Mouse (Mus musculus) C2C12 (cell line): ENCODE data around the gene Hoxa4. TPM values are rescaled to one million over a fixed set of nuclear protein-coding genes. Genes with fewer than 3 reads are reported as not detected.

Experiments
- H3K27me3 ChIP-seq: one replicate; pipeline ENCODE4 v1.6.1; 2011; ENCODE audit not compliant: control insufficient read depth, insufficient read depth, insufficient read length
- H3K36me3 ChIP-seq: one replicate; pipeline ENCODE4 v1.6.1; 2011; ENCODE audit not compliant: control insufficient read depth, insufficient read depth
- H3K4me3 ChIP-seq: one replicate; pipeline ENCODE4 v1.5.1; 2011; ENCODE audit warnings: mild to moderate bottlenecking, control low read depth; ENCODE audit not compliant: poor library complexity, insufficient read depth, severe bottlenecking
- H3K79me2 ChIP-seq: one replicate; pipeline ENCODE4 v1.6.1; 2011; ENCODE audit not compliant: control insufficient read depth, insufficient read depth
- H3K79me3 ChIP-seq: one replicate; pipeline ENCODE4 v1.6.1; 2011; ENCODE audit warnings: low read depth, control low read depth
- H3ac ChIP-seq: one replicate; pipeline ENCODE3; 2011; ENCODE audit warnings: low read depth; ENCODE audit not compliant: control insufficient read depth, insufficient read length
- CEBPB ChIP-seq: IDR thresholded peaks from one replicate; pipeline ENCODE4 v1.6.1; 2011; ENCODE audit warnings: low read depth, mild to moderate bottlenecking, control low read depth, moderate library complexity
- CTCF ChIP-seq: IDR thresholded peaks from one replicate; pipeline ENCODE4 v1.5.1; 2011; ENCODE audit not compliant: control insufficient read depth, insufficient read depth, insufficient read length
- FOSL1 ChIP-seq: IDR thresholded peaks from one replicate; pipeline ENCODE4 v1.8.0; 2011; ENCODE audit warnings: mild to moderate bottlenecking, low read length; ENCODE audit not compliant: poor library complexity, insufficient read depth, severe bottlenecking
- MAX ChIP-seq: IDR thresholded peaks from one replicate; pipeline ENCODE4 v1.6.1; 2011; ENCODE audit warnings: mild to moderate bottlenecking, control low read depth
- MYOD1 ChIP-seq: IDR thresholded peaks from one replicate; pipeline ENCODE4 v1.6.1; 2011; ENCODE audit warnings: low read depth; ENCODE audit not compliant: control insufficient read depth, insufficient read length
- MYOG ChIP-seq: IDR thresholded peaks from one replicate; pipeline ENCODE4 v1.6.1; 2011; ENCODE audit not compliant: control insufficient read depth, insufficient read length; ENCODE audit errors: extremely low read depth
- USF1 ChIP-seq: IDR thresholded peaks from one replicate; pipeline ENCODE4 v1.6.1; 2011; ENCODE audit warnings: low read depth, mild to moderate bottlenecking, control low read depth, moderate library complexity
- polyA plus RNA-seq: library from polyadenylated mRNA; unstranded; fragments of >200 nt; fragmentation: generic; extraction: Trizol; gene quantifications from one replicate; pipeline ENCODE4 v1.2.1, GENCODE M21; 2012; ENCODE audit warnings: missing spikeins

The Hoxa4 gene
- polyA plus RNA-seq, 1 experiment = 0.74 TPM

DNA sequence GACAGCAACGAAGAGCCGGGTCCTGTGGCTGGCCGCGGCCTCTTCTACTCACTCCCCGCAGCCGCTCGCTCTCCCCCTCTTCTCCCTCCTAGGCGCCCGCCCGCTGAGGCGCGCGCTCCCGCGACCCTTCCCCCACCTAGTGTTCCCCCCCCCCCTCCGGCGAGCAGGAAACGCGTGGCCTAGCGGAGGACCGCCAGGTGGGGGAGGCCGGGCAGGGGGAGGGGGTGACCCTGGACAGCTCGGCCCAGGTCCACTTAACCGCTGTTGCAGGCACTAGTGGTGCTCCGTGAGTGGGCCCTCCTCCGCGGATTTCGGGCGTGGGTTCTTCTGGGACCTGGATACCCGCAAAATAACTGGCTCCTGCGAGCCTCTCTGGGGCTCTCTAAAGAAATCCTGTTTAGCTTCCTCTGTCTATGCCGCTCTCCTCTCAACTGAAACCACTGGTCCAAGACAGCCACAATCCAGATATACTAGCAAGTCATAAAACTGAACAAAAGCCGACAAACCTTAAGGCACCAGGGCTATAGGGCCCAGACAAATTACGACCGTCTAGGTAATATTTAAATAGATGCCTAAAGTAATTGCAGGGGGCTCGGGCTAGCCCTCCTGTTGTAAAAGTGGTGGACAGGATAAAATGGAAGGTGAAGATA, 39.1 kb upstream of the Hoxa4 start, which contains the start of gene Hoxa9:
Gene Hoxa9 (minus strand): TSS at position 574 of the 650 bp plus-strand sequence.
- no peaks in the 10 kb centered on the region for H3K27me3 ChIP-seq
- peak within 1 kb of the TSS; percentile 78 for H3ac ChIP-seq
- peak within 1 kb of the TSS; percentile 45 for H3K4me3 ChIP-seq
- peaks cover 100% of the 10 kb centered on the region for H3K79me2 ChIP-seq
- TF ChIP-seq USF1 (no peak), CTCF (no peak), FOSL1 (no peak), MYOD1 (no peak), CEBPB (no peak), MAX (no peak)
- H3K79me3 ChIP-seq = peaks cover 85% of the 10 kb centered on the region
- H3K36me3 ChIP-seq = no peaks in the 10 kb centered on the region

DNA sequence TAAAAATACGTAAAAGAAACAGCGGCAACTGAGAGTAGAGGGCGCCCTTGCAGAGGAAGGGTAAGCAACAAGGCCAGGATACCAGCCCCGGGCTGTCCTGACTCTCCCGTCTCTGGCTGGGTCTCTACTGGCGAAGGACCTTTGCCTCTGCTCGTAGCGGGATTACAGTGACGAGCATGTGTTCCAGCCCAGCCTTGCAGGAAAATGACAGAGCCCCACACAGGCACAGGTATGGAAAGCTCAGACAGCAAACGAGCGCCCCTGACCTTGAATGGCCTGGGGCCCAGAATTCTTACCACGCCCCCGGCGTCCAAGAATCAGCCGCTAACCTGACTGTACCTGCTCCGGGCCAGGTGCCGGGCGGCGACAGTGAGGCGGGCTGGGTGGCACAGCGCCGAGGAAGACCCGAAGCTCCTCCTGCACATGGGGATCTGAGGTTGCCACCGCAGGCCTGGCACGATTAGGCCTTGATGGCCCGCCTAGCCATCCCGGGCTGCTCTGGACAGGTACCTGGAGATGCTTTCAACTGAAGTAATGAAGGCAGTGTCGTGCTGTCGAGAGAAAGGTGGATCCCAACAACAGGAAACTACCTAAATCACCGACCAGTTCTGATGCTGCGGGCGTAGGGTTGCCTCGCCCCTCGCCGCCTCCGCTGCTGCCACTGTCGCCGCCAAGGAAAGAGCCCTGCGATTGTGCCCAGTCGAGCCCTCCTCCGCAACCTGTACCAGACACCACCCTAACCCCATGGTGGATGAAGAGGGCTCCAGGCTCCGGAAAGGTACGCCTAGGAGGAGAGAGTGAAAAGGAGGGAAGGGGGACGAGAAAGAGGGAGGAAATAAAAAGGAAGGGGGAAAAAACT, 38.2 kb upstream of the Hoxa4 start:
- Histone ChIP-seq H3K36me3 (no peaks in the 10 kb centered on the region), H3K79me2 (peaks cover 100% of the 10 kb centered on the region), H3K79me3 (peaks cover 83% of the 10 kb centered on the region), H3K27me3 (no peaks in the 10 kb centered on the region), H3K4me3 (peak overlapping the region; percentile 36), H3ac (peak overlapping the region; percentile 64)
- TF ChIP-seq MYOD1 = no peak
- no peak for TF ChIP-seq MYOG
- no peak for TF ChIP-seq CTCF
- TF ChIP-seq FOSL1 = no peak
- no peak for TF ChIP-seq USF1
- TF ChIP-seq MAX = no peak

DNA sequence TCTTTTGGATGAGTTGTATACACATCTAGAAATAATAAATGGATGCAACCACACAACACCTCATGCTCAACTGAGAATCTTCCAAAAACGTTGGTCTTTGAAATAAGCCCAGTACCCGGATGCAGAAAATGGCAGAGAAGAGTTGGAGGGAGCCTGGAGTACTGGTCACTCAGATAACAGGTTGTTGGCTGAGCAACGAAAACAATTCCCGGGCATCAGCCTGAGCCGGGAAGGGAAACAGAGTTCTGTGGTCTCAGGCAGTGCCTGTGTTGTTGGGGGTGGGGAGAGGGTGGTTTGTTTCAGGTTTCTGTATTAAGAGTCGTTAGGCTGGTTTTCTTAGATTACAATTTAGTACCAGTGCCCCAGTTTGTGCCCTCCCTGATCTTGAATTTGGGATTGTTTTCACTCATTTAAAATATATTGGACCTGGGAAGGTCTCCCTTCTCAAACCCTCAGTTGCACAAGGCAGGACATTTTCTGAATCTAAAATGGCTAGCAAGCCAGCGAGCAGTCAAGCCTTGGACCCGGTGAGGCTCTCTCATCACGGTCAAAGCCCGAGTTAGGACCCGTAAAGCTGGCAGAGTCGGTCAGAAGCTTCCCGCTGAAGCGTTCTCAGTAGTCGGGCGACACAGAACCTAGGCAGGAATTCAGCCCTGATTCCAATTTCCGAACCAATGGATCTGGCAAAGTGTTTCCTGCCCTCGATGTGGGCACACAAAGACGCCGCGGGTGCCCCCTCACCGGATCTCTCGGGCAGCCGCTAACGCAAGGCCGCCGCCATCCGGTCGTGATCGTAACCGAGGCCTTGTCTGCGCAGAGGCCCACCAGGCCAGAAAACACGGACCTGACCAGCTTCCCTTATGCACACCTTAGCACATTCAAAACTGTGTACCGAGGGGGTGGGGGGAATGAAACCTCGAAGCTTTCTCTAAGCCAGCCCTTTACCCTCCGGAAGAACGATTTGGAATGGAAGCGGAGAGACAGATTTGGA, 37.2 kb upstream of the Hoxa4 start:
- peaks cover 100% of the 10 kb centered on the region for H3K79me2 ChIP-seq
- H3K36me3 ChIP-seq = peaks cover 4% of the 10 kb centered on the region
- peaks cover 85% of the 10 kb centered on the region for H3K79me3 ChIP-seq
- H3K27me3 ChIP-seq = no peaks in the 10 kb centered on the region
- H3ac ChIP-seq = peak overlapping the region; percentile 77
- H3K4me3 ChIP-seq = peak overlapping the region; percentile 36
- TF ChIP-seq CEBPB = no peak
- TF ChIP-seq FOSL1 = no peak
- no peak for TF ChIP-seq CTCF
- no peak for TF ChIP-seq USF1
- TF ChIP-seq MYOD1 = no peak
- TF ChIP-seq MYOG = no peak
- TF ChIP-seq MAX = no peak

DNA sequence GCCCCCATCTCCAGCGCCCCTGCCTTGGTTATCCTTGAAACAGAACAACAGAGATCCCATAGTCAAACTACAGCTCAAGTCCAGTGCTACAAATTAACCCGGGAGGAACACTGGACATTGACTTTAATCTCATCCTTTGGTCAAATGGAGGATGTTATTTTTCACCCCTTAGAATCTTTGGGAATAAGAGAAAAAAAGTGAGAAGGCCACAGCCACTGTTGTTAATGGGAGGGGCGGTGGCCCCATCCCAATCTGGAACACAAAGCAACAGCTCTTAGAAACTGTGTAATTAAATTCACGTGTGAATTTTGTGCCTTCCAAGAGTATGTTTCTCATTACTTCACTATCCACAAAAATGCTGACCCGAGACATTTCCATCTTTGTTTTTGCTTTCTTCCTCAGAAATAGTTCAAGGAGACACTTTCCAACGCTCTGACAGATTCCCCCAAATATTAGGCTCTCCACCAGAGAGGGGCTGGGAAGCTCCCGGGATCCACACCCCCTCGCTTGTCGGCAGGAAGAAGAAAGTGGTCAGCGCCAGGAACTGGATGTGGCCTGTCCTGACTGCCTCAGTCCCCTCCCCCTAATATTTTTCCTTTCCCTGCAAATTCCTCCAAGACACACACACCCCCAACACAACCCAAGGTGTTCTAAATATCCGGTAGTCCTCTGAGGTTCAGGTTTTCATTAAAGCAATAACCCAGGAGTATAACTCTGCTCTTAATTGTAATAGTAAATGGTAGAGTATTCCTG, 36.1 kb upstream of the Hoxa4 start:
- peaks cover 11% of the 10 kb centered on the region for H3K36me3 ChIP-seq
- H3K27me3 ChIP-seq = no peaks in the 10 kb centered on the region
- no peak overlapping the region for H3ac ChIP-seq
- H3K4me3 ChIP-seq = no peak overlapping the region
- no peak for TF ChIP-seq CEBPB
- TF ChIP-seq USF1 = no peak
- TF ChIP-seq CTCF = no peak
- no peak for TF ChIP-seq MYOD1
- no peak for TF ChIP-seq MYOG
- no peak for TF ChIP-seq FOSL1
- TF ChIP-seq MAX = no peak
- H3K79me2 ChIP-seq = peaks cover 100% of the 10 kb centered on the region
- peaks cover 84% of the 10 kb centered on the region for H3K79me3 ChIP-seq
